Mouse (Mus musculus): ENCODE measurements around the gene Acsl3.

- TF ChIP-seq CTCF (IDR thresholded peaks at IDR 0.05) (no peak), EP300 (IDR thresholded peaks at IDR 0.05) (no peak)
Measured at GRCm38 (mm10) chr1:78732290-78732689, 74.7 kb downstream of the Acsl3 start.

Data from lung, postnatal 0 days (tissue).